Mouse (Mus musculus) heart, adult 2 months (tissue): ENCODE results near the gene Gm17581. TPM values are rescaled to one million over a fixed set of nuclear protein-coding genes. Genes with fewer than 3 reads are reported as not detected.

Experiments
- DNase-seq, 2 experiments: peaks; one replicate each; pipeline ENCODE4 v3.0.0; 2021
- H3K27ac ChIP-seq: fragments of 200-600 bp; 2 replicates; pipeline ENCODE4 v1.8.1; 2022
- H3K27me3 ChIP-seq: fragments of 200-500 bp; 2 replicates; pipeline ENCODE4 v1.6.1; 2012; ENCODE audit warnings: mild to moderate bottlenecking, low read length, inconsistent platforms, mixed read lengths; ENCODE audit not compliant: control insufficient read depth, insufficient read depth
- H3K36me3 ChIP-seq: fragments of 200-500 bp; 2 replicates; pipeline ENCODE4 v1.6.1; 2012; ENCODE audit warnings: low read length, inconsistent platforms; ENCODE audit not compliant: control insufficient read depth, insufficient read depth
- H3K4me1 ChIP-seq: fragments of 200-500 bp; 2 replicates; pipeline ENCODE4 v1.6.1; 2011; ENCODE audit warnings: low read length; ENCODE audit not compliant: control insufficient read depth, insufficient read depth
- H3K4me3 ChIP-seq: fragments of 200-600 bp; 2 replicates; pipeline ENCODE4 v1.8.1; 2022
- H3K79me2 ChIP-seq: fragments of 200-500 bp; replicated peaks from 2 replicates; pipeline ENCODE4 v1.6.1; 2012; ENCODE audit warnings: mild to moderate bottlenecking, inconsistent platforms, low read length, moderate library complexity, mixed read lengths; ENCODE audit not compliant: control insufficient read depth, insufficient read depth
- H3K9ac ChIP-seq: fragments of 200-500 bp; 2 replicates; pipeline ENCODE4 v1.6.1; 2012; ENCODE audit warnings: low read depth, mild to moderate bottlenecking, control low read depth, inconsistent platforms, low read length, mixed read lengths
- CTCF ChIP-seq: fragments of 200-600 bp; IDR thresholded peaks from 2 replicates; pipeline ENCODE4 v1.8.1; 2022; ENCODE audit warnings: antibody characterized with exemption, mild to moderate bottlenecking, moderate library complexity
- EP300 ChIP-seq: fragments of 200-500 bp; IDR thresholded peaks from 2 replicates; pipeline ENCODE4 v1.6.1; 2011; ENCODE audit warnings: low read depth, low read length, control low read depth; ENCODE audit not compliant: insufficient read depth
- POLR2A ChIP-seq: fragments of 200-500 bp; IDR thresholded peaks from 2 replicates; pipeline ENCODE4 v1.6.1; 2011; ENCODE audit warnings: mild to moderate bottlenecking, low read depth, low read length, control low read depth; ENCODE audit not compliant: insufficient read depth
- WGBS: fragments of 180-500 bp; shearing (Covaris S2); methylation state at CpG from one replicate; pipeline ENCODE4 v1.1.7; 2018; 5-methylcytosine and 5-hydroxymethylcytosine counted together
- intact Hi-C: fragments of 180-260 bp; cut with DNase I; formaldehyde crosslinking; loops from one replicate; pipeline ENCODE4 v1.15.1; 2025
- polyA plus RNA-seq: library from polyadenylated mRNA; depleted of rRNA; stranded (reverse); fragments of >200 nt; gene quantifications from 2 replicates; pipeline ENCODE4 v1.2.3, GENCODE M21; 2012
- total RNA-seq, 2 experiments: library from RNA; stranded (reverse); gene quantifications; 2 replicates each; pipeline ENCODE4 v1.2.3; 2021

Gm17581 gene
- total and polyA plus RNA-seq, 3 experiments: not detected

DNA sequence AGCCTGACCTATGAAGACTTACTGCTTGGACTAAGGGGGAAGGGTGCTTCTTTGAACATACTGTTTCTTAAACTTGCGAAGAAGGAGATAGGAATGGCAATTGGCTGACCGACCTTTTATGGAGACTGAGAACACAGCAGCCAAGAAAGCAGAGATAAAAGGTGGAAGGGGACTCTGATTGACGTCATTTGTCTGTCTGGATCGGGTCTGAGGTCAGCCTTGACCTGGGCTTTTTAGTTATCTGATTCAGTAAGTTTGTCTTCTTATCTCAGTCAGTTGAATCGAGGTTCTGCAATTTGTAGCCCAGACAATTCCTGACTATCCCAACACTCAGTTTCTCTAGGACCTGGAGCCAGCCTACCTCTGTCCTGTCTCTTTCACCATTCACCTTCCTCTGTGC is 11.6 kb downstream of the Gm17581 start:
- intact Hi-C loops: no loop called here
- H3K36me3 ChIP-seq: no peaks in the 10 kb centered on the region
- no peak overlapping the region for H3K27ac ChIP-seq
- H3K4me3 ChIP-seq: no peak overlapping the region
- H3K4me1 ChIP-seq: peaks cover 3% of the 10 kb centered on the region
- H3K27me3 ChIP-seq: no peaks in the 10 kb centered on the region
- H3K79me2 ChIP-seq: no peaks in the 10 kb centered on the region
- WGBS: 59% methylated on average over 5 of the region's 5 CpGs
- TF ChIP-seq CTCF (no peak), POLR2A (no peak), EP300 (no peak)
- DNase-seq: no peak
- H3K9ac ChIP-seq: no peak overlapping the region

DNA sequence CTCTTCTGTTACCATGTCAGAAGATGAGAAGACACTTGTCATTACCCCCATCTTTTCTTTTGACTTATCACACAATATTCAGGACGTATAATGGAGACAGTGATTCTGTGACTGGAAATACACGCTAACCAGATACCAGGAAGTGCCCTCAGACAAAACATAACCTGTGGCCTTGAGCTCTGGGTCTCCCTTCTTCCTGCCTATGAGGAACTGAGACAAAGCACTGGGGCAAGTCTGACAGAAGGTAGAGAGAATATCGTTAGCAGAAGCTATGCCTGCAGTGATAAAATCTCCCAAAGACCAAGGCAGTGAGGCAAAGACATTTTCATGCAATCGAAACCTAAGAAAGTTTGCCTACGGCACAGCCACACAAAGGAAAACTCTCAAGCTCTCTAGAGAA is 15.1 kb downstream of the Gm17581 start:
- Histone ChIP-seq H3K27me3 (no peaks in the 10 kb centered on the region), H3K9ac (no peak overlapping the region), H3K4me3 (no peak overlapping the region), H3K27ac (no peak overlapping the region), H3K36me3 (no peaks in the 10 kb centered on the region), H3K79me2 (no peaks in the 10 kb centered on the region), H3K4me1 (no peaks in the 10 kb centered on the region)
- intact Hi-C loops: no loop called here
- WGBS: 66% methylated on average over 5 of the region's 5 CpGs
- TF ChIP-seq EP300 (no peak), CTCF (no peak), POLR2A (no peak)
- no peak for DNase-seq

DNA sequence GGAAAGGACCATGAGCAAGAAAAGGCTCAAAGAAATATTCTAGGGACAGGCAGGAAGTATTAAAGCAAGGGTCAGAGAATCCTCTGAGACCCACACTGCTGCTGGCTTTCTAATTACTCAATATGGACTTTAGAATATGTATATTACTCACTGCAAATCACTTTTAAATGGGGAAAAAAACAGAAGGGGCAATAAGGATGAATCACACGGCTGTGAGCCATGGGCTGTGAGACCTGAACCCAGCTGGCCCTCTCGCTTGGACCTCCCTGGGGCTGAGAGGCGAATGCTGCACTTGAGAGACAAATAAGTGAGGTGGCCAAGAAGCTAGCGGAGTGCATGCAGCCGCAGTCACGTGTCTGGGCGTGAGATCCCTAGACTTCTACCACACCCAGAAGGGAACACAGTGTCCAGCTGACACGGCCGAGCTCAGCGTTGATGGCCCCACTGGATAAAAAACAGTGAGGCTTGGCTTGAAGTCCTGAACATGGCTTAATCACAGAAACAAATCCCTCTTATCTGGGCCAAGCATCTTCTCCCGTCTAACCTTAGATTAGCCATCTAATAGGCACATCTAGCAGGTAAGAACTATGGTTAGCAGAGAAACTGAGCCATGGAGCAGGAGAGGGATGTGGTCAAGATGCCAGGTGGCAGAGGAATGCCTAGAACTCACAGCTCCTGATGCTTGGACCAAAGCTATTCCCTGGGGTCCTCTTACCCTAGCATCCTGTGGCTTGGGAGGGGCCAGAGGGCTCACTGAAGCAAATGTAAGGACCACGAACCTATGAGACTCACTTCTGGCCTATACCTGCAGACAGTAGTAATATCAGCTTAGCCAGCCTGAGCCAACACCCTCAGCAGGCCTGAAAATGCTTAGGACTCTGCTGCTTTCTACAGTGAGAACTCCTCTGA is 18.3 kb downstream of the Gm17581 start:
- H3K4me3 ChIP-seq: no peak overlapping the region
- H3K9ac ChIP-seq: no peak overlapping the region
- H3K79me2 ChIP-seq: no peaks in the 10 kb centered on the region
- H3K36me3 ChIP-seq: no peaks in the 10 kb centered on the region
- no peak for TF ChIP-seq POLR2A
- TF ChIP-seq CTCF: no peak
- TF ChIP-seq EP300: no peak
- no peaks in the 10 kb centered on the region for H3K4me1 ChIP-seq
- no peaks in the 10 kb centered on the region for H3K27me3 ChIP-seq
- H3K27ac ChIP-seq: no peak overlapping the region
- peak; percentile 46 to 67 for DNase-seq
- intact Hi-C loops: no loop called here
- 77% methylated on average over 12 of the region's 12 CpGs for WGBS

DNA sequence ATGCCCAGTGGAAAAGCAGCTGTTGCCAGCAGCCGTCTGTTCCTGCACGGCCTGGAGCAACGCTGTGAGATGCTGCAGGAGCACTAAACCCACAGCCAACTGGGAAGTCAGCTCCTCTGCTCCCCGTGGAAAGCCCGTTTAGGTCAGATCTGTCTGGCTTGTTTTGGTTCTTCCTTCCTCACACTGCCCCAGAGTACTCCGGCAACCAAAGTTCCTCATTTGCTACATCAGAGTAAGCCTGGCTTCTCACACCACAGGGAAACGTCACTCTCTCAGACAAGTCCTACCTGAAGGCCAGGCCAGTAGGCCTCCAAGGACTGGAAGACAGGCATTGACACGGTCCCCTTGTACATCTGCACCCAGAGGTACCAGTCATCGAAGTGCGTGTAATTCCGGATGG is 25.1 kb downstream of the Gm17581 start:
- intact Hi-C loops: no loop called here
- H3K4me1 ChIP-seq: 0 out of 2 replicates have a peak, but pooled peaks cover 2% of the 10 kb centered on the region
- H3K9ac ChIP-seq: no peak overlapping the region
- TF ChIP-seq POLR2A: no peak
- TF ChIP-seq CTCF: no peak
- TF ChIP-seq EP300: no peak
- no peak overlapping the region for H3K27ac ChIP-seq
- no peak for DNase-seq
- H3K79me2 ChIP-seq: no peaks in the 10 kb centered on the region
- no peak overlapping the region for H3K4me3 ChIP-seq
- H3K36me3 ChIP-seq: no peaks in the 10 kb centered on the region
- H3K27me3 ChIP-seq: no peaks in the 10 kb centered on the region
- WGBS: 88% methylated on average over 11 of the region's 11 CpGs

DNA sequence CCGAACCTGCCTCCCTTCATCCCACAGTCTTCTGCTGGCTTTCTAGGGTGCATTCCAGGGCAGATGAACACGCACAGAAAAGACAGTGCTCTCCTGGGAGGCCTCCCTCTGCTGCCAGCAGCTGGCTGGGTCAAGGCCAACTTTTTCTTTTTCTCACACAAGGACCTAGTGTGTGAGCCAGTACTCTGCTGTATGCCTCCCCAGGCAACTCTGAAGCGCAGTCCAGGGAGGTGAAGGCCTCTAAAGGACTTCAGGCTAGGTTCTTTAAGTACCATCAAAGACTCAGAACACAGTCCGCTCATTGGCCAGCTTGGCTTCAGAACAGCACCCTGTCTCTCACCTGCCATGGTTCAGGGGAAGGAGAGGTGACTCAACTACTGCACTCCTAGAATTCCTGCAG is 28.4 kb downstream of the Gm17581 start:
- Histone ChIP-seq H3K79me2 (no peaks in the 10 kb centered on the region), H3K4me1 (0 out of 2 replicates have a peak, but pooled peaks cover 2% of the 10 kb centered on the region), H3K4me3 (no peak overlapping the region), H3K36me3 (no peaks in the 10 kb centered on the region), H3K9ac (no peak overlapping the region), H3K27ac (no peak overlapping the region), H3K27me3 (no peaks in the 10 kb centered on the region)
- DNase-seq: peak; percentile 53 to 58
- intact Hi-C loops: no loop called here
- WGBS: 62% methylated on average over 4 of the region's 4 CpGs
- TF ChIP-seq POLR2A (no peak), CTCF (no peak), EP300 (no peak)

DNA sequence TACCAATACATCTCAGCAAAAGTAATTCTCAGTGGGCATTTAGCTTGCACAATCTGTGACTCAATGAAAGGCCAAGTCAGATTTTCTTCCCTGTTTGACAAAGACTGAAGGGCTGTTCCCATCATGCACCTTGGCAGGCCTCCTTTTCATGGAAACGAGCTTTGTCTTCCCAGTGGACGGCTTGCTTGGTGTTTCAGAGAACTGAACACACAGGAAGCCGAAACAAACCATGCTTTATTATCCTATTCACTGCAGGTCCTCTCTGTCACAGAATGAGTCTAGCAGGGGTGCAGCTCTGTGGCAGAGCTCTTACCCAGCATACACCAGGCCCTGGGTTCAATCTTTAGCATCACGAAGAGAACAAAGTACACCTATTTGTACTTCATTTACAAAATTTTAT is 32.0 kb downstream of the Gm17581 start:
- Histone ChIP-seq H3K36me3 (no peaks in the 10 kb centered on the region), H3K27ac (no peak overlapping the region), H3K4me1 (0 out of 2 replicates have a peak, but pooled peaks cover 2% of the 10 kb centered on the region), H3K4me3 (no peak overlapping the region), H3K9ac (no peak overlapping the region), H3K79me2 (no peaks in the 10 kb centered on the region), H3K27me3 (no peaks in the 10 kb centered on the region)
- intact Hi-C loops: no loop called here
- no peak for DNase-seq
- WGBS: 78% methylated on average over 4 of the region's 4 CpGs
- no peak for TF ChIP-seq EP300
- no peak for TF ChIP-seq POLR2A
